Mouse (Mus musculus): ENCODE results near the gene Rpl27. TPM values are rescaled to one million over a fixed set of nuclear protein-coding genes. Genes with fewer than 3 reads are reported as not detected.
"Not testable (repeated sequence)": the region's sequence is repeated elsewhere in the genome, so short reads cannot be mapped to it uniquely, and the experiment has no call there.

The Rpl27 gene
- total RNA-seq, 1 experiment, result 1,307 TPM

DNA sequence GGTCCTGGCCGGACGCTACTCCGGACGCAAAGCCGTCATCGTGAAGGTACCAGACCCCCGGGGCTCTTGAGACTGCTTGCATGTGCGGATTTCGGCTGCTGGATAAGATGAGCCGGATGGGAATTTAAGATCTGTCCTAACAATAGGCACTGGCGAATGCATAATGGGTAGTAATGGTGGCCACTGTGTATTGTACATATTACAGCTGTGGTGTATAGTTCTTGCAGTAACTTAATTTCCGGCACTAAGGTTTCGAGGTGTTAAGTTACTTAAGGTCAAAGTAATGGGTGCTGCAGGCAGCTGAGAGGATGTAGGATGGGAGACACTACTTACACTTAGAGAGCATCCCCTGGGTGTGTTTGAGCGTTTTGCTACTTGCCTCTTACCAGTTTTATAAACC, 662 bp downstream of the Rpl27 start:
- peak overlapping the region; percentile 95 for H3K9ac ChIP-seq (ENCODE audit: insufficient read depth, low read depth, low read length, poor library complexity, severe bottlenecking)
- TF ChIP-seq ZNF384 (IDR thresholded peaks at IDR 0.05; ENCODE audit: low read depth, low read length) (no peak), ZC3H11A (IDR thresholded peaks at IDR 0.05; ENCODE audit: borderline replicate concordance, low read depth, low read length) (no peak), MAFK (IDR thresholded peaks at IDR 0.05; ENCODE audit: insufficient read depth, low read depth, low read length) (no peak), HCFC1 (IDR thresholded peaks at IDR 0.05; ENCODE audit: borderline replicate concordance, insufficient read depth, low read length) (no peak)
- H3K9me3 ChIP-seq (ENCODE audit: control insufficient read depth, insufficient read depth, low read depth, low read length), result no peaks in the 10 kb centered on the region
- DNase-seq (ENCODE audit: low read depth, low spot score), result no peak
- in situ Hi-C loops (cut with MboI; ENCODE audit: low sequenced_read_pairs in 2 of 2, unreplicated experiment in 2 of 2), result no loop called here
- peak overlapping the region; percentile 87 for H3K27ac ChIP-seq (ENCODE audit: insufficient read depth, low read depth, low read length, poor library complexity, severe bottlenecking)
- peaks cover 0 to 5% of the 10 kb centered on the region in 2 experiments; a peak in 1 of 4 replicates for H3K4me1 ChIP-seq (ENCODE audit: control insufficient read depth in 2 of 2, insufficient read depth in 2 of 2, low read length in 2 of 2, poor library complexity in 1 of 2)
- H3K4me3 ChIP-seq (ENCODE audit: insufficient read depth in 1 of 2, low read depth in 1 of 2, low read length in 2 of 2, poor library complexity in 1 of 2, severe bottlenecking in 1 of 2), result peak overlapping the region; percentile 87 to 90
- peaks cover 25% of the 10 kb centered on the region for H3K36me3 ChIP-seq (ENCODE audit: control insufficient read depth, insufficient read depth, low read length, poor library complexity, severe bottlenecking)

DNA sequence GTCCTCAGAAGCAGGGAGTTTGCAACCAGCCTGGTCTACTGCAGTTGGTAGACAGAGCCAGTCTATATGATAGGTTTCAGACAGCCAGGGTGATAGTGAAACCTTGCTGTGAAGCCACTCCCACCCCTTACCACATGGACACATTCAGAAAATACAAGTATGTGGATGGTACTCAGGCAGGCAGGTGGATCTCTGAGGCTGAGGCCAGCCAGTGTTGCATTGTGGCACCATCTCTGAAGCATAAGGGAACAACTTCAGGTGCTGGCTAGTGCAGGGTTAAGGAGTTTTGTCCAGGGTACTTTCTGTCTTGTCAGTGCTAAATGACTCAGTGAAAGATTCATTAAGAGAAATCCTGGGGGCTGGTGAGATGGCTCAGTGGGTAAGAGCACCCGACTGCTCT, 4.2 kb downstream of the Rpl27 start:
- peak; percentile 52; the same call in 1 of the 2 replicates for TF ChIP-seq CHD2 (IDR thresholded peaks at IDR 0.05; ENCODE audit: low read depth, low read length)
- no peak for TF ChIP-seq ZNF384 (IDR thresholded peaks at IDR 0.05; ENCODE audit: low read depth, low read length)
- no peak overlapping the region for H3K9ac ChIP-seq (ENCODE audit: insufficient read depth, low read depth, low read length, poor library complexity, severe bottlenecking)
- H3K36me3 ChIP-seq (ENCODE audit: control insufficient read depth, insufficient read depth, low read length, poor library complexity, severe bottlenecking), result peaks cover 25% of the 10 kb centered on the region
- H3K27ac ChIP-seq (ENCODE audit: insufficient read depth, low read depth, low read length, poor library complexity, severe bottlenecking), result 0 out of 2 replicates have a peak overlapping the region, but pooled peaks have one; percentile 23
- DNase-seq (ENCODE audit: low read depth, low spot score), result no peak
- H3K4me3 ChIP-seq (ENCODE audit: insufficient read depth in 1 of 2, low read depth in 1 of 2, low read length in 2 of 2, poor library complexity in 1 of 2, severe bottlenecking in 1 of 2), result no peak overlapping the region
- H3K4me1 ChIP-seq (ENCODE audit: control insufficient read depth in 2 of 2, insufficient read depth in 2 of 2, low read length in 2 of 2, poor library complexity in 1 of 2), result peaks cover 3 to 8% of the 10 kb centered on the region in 2 experiments; a peak in 2 of 4 replicates
- H3K9me3 ChIP-seq (ENCODE audit: control insufficient read depth, insufficient read depth, low read depth, low read length), result no peaks in the 10 kb centered on the region
- in situ Hi-C loops (cut with MboI; ENCODE audit: low sequenced_read_pairs in 2 of 2, unreplicated experiment in 2 of 2), result no loop called here

GRCm38 (mm10) chr11:101446860-101447259, 4.8 kb downstream of the Rpl27 start:
- 0 out of 2 replicates have a peak, but pooled peaks have one; percentile 62 for TF ChIP-seq ZNF384 (IDR thresholded peaks at IDR 0.05; ENCODE audit: low read depth, low read length)
- in situ Hi-C loops (cut with MboI; ENCODE audit: low sequenced_read_pairs in 2 of 2, unreplicated experiment in 2 of 2); H3K27ac ChIP-seq (ENCODE audit: insufficient read depth, low read depth, low read length, poor library complexity, severe bottlenecking); H3K9me3 ChIP-seq (ENCODE audit: control insufficient read depth, insufficient read depth, low read depth, low read length); H3K4me3 ChIP-seq (ENCODE audit: insufficient read depth in 1 of 2, low read depth in 1 of 2, low read length in 2 of 2, poor library complexity in 1 of 2, severe bottlenecking in 1 of 2); H3K9ac ChIP-seq (ENCODE audit: insufficient read depth, low read depth, low read length, poor library complexity, severe bottlenecking); DNase-seq (ENCODE audit: low read depth, low spot score): not testable (repeated sequence)
- H3K36me3 ChIP-seq (ENCODE audit: control insufficient read depth, insufficient read depth, low read length, poor library complexity, severe bottlenecking), result peaks cover 25% of the 10 kb centered on the region
- peaks cover 6 to 11% of the 10 kb centered on the region in 2 experiments; a peak in 3 of 4 replicates for H3K4me1 ChIP-seq (ENCODE audit: control insufficient read depth in 2 of 2, insufficient read depth in 2 of 2, low read length in 2 of 2, poor library complexity in 1 of 2)

GRCm38 (mm10) chr11:101447786-101448185, 5.7 kb downstream of the Rpl27 start:
- Histone ChIP-seq H3K9me3 (ENCODE audit: control insufficient read depth, insufficient read depth, low read depth, low read length) (no peaks in the 10 kb centered on the region), H3K36me3 (ENCODE audit: control insufficient read depth, insufficient read depth, low read length, poor library complexity, severe bottlenecking) (peaks cover 25% of the 10 kb centered on the region), H3K27ac (ENCODE audit: insufficient read depth, low read depth, low read length, poor library complexity, severe bottlenecking) (no peak overlapping the region), H3K4me3 (ENCODE audit: insufficient read depth in 1 of 2, low read depth in 1 of 2, low read length in 2 of 2, poor library complexity in 1 of 2, severe bottlenecking in 1 of 2) (no peak overlapping the region), H3K4me1 (ENCODE audit: control insufficient read depth in 2 of 2, insufficient read depth in 2 of 2, low read length in 2 of 2, poor library complexity in 1 of 2) (peaks cover 6 to 13% of the 10 kb centered on the region in 2 experiments; a peak in 3 of 4 replicates), H3K9ac (ENCODE audit: insufficient read depth, low read depth, low read length, poor library complexity, severe bottlenecking) (no peak overlapping the region)
- no peak for DNase-seq (ENCODE audit: low read depth, low spot score)
- in situ Hi-C loops (cut with MboI; ENCODE audit: low sequenced_read_pairs in 2 of 2, unreplicated experiment in 2 of 2), result no loop called here
- TF ChIP-seq ZNF384 (IDR thresholded peaks at IDR 0.05; ENCODE audit: low read depth, low read length) (no peak), ZC3H11A (IDR thresholded peaks at IDR 0.05; ENCODE audit: borderline replicate concordance, low read depth, low read length) (no peak), CHD2 (IDR thresholded peaks at IDR 0.05; ENCODE audit: low read depth, low read length) (no peak), MAFK (IDR thresholded peaks at IDR 0.05; ENCODE audit: insufficient read depth, low read depth, low read length) (no peak), HCFC1 (IDR thresholded peaks at IDR 0.05; ENCODE audit: borderline replicate concordance, insufficient read depth, low read length) (no peak)

GRCm38 (mm10) chr11:101448274-101448746, 6.2 kb downstream of the Rpl27 start, which contains the start of gene Ifi35:
TSS of gene Ifi35 (plus strand) at chr11:101448407.
- H3K27ac ChIP-seq (ENCODE audit: insufficient read depth, low read depth, low read length, poor library complexity, severe bottlenecking), result no peak within 1 kb of the TSS
- in situ Hi-C loops (cut with MboI; ENCODE audit: low sequenced_read_pairs in 2 of 2, unreplicated experiment in 2 of 2), result no loop called here

More at GRCm38 (mm10) chr11:101448274-101448746, 6.2 kb downstream of the Rpl27 start, which contains the start of gene Ifi35:
- Histone ChIP-seq H3K4me3 (ENCODE audit: insufficient read depth in 1 of 2, low read depth in 1 of 2, low read length in 2 of 2, poor library complexity in 1 of 2, severe bottlenecking in 1 of 2) (peak within 1 kb of the TSS in 1 of 2 experiments; percentile 36; a peak in 2 of 4 replicates), H3K9me3 (ENCODE audit: control insufficient read depth, insufficient read depth, low read depth, low read length) (no peaks in the 10 kb centered on the region), H3K36me3 (ENCODE audit: control insufficient read depth, insufficient read depth, low read length, poor library complexity, severe bottlenecking) (peaks cover 21% of the 10 kb centered on the region), H3K9ac (ENCODE audit: insufficient read depth, low read depth, low read length, poor library complexity, severe bottlenecking) (peak within 1 kb of the TSS; percentile 46; the same call in 1 of the 2 replicates), H3K4me1 (ENCODE audit: control insufficient read depth in 2 of 2, insufficient read depth in 2 of 2, low read length in 2 of 2, poor library complexity in 1 of 2) (peaks cover 6 to 13% of the 10 kb centered on the region in 2 experiments; a peak in 3 of 4 replicates)
- TF ChIP-seq ZC3H11A (IDR thresholded peaks at IDR 0.05; ENCODE audit: borderline replicate concordance, low read depth, low read length) (no peak), ZNF384 (IDR thresholded peaks at IDR 0.05; ENCODE audit: low read depth, low read length) (no peak), MAFK (IDR thresholded peaks at IDR 0.05; ENCODE audit: insufficient read depth, low read depth, low read length) (no peak), HCFC1 (IDR thresholded peaks at IDR 0.05; ENCODE audit: borderline replicate concordance, insufficient read depth, low read length) (no peak), CHD2 (IDR thresholded peaks at IDR 0.05; ENCODE audit: low read depth, low read length) (no peak)
- no peak for DNase-seq (ENCODE audit: low read depth, low spot score)
